Mouse (Mus musculus): ENCODE data around the gene Gm45753. TPM values are rescaled to one million over a fixed set of nuclear protein-coding genes. Genes with fewer than 3 reads are reported as not detected.
"Not testable (repeated sequence)": the region's sequence is repeated elsewhere in the genome, so short reads cannot be mapped to it uniquely, and the experiment has no call there.

The Gm45753 gene
- total RNA-seq (2021), result not detected
- long read RNA-seq, experiment 1, result 0 reads
- long read RNA-seq, experiment 2, result 0 reads

DNA sequence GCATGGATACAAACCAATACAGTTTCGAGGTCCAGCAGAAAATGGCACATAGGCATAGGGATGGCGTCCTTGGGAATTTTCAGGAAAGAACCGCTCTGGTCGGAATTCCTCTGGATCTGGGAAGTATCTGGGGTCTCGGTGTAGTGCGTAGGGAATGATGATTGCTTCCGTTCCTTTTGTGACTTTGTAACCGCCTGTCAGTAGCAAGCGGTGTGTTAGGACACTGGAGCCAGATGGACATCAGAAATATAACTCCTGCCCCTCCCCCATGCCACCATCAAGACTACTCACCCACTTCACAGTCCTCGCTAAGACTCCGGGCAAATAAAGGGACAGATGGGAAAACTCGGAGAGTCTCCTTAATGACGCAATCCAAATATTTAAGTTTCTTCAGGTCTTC lies at the start of gene Gm45753:
Gene Gm45753 (minus strand): TSS at position 101 of the 400 bp plus-strand sequence.
- intact Hi-C loops (cut with DNase I), result no loop called here
- DNase-seq, result no peak

DNA sequence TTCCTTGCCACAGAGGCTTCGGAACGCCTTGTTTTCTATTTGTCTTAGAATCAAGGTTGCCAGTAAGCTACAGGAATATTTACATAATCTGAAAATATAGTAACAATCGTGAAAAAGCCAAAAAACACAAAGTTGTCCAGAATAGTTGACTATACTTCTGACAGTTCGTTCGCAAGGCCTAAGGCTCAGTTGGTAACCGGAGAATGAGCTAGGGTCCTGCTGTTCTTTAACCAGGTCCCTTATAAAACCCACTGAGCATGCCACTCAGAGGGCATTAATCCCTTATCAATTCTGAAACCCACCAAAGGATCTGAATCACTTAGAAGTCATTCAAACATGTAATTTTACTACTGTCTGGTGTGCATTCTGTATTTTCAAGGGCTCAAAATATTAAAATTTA lies 47.5 kb upstream of the Gm45753 start:
- intact Hi-C loops (cut with DNase I), result no loop called here
- DNase-seq, result no peak

DNA sequence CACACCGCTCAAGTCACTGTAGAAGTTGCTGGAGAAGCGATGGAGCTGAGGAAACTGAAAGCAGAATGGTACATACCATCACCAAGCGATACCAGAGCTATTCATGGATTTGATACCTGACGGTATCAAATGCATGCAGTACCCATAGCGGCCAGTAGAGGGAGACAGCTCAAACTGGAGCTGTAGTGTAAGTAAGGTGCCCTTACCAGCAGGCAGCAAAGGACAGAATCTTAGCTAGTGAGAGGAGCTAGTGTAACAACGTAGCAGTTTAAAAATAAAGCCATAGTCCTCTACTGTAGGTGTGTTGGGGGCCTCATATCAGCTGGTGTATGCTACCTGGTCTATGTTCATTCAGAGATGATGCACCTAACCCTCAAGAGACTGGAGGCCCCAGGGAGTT lies 36.8 kb upstream of the Gm45753 start:
- intact Hi-C loops (cut with DNase I), result no loop called here
- DNase-seq, result peak; percentile 55 to 70

DNA sequence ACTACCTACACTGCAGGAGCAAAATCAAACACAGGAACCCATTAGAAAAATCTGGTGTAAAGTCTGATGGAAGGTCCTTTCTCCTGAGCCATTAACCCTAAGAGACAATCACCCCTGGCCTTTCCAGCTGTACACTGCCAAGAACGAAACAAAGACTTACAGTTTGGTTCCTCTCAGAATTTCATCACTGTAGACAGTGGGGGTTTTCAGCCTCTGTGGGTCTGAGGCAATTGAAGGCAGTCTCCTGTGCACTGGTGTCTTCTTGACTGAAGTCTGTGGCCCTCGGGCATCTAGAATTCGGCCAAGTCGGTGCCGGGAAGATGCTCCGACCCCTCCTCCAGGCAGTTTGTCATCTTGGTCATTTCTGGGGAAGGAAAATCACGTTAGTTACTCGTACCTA lies 36.0 kb upstream of the Gm45753 start:
- intact Hi-C loops (cut with DNase I), result no loop called here
- DNase-seq, result no peak

DNA sequence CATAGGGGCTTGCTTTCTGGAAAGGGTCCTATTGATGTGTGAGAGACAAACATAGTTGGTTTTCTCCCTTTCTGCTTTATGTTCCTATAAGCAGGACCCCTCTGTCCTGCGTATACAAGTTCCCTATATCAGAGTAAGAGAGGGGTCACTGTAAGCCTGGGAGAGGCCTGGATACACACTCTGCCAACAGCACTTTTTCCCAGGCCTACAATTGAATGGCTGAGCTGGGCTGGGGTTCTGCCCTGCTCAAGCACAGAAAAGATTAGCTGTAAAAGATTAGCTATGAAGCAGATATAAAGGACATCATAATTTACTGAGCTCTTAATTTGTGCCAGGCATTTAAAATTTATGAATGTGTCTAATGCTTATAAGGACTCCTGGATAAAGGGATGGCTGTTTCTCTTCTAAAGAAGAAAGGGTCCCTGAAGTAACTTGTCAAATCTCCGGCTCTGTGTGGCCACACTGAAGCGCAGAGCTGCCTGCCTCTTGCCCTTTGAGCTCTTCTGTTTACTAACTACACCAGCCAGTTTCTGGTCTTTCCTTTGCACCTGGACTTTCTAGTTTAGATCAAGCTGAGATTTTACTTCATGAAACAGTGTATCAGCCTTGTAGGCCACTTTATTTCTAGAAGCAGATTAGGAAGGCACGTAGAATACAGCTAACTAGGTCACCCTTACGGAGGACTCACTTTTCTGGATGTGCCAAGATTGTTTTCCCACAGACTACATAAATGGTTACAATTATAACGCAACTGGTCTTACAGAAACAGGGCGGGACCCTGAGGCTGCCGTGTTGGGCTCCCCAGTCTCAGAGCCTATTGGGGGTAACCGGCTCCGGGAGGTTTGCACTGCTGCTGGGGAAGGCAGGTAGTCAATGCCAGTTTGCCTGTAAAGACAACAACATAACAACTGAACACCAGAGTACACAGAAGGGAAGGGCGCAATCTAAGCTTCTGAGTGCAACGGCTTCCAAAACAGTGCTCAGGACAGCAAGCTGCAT lies 33.7 kb upstream of the Gm45753 start:
- intact Hi-C loops (cut with DNase I), result no loop called here
- DNase-seq, result no peak

GRCm38 (mm10) chr8:45333493-45333892 lies 25.2 kb upstream of the Gm45753 start:
- intact Hi-C loops (cut with DNase I), result no loop called here
- peak; percentile 18 to 31 for DNase-seq

GRCm38 (mm10) chr8:45332685-45333409 lies 24.6 kb upstream of the Gm45753 start, which contains the start of gene Cyp4v3:
Gene Cyp4v3, minus strand, starts transcription at chr8:45333216.
- intact Hi-C loops (cut with DNase I), result no loop called here
- peak; percentile 66 to 73 for DNase-seq

DNA sequence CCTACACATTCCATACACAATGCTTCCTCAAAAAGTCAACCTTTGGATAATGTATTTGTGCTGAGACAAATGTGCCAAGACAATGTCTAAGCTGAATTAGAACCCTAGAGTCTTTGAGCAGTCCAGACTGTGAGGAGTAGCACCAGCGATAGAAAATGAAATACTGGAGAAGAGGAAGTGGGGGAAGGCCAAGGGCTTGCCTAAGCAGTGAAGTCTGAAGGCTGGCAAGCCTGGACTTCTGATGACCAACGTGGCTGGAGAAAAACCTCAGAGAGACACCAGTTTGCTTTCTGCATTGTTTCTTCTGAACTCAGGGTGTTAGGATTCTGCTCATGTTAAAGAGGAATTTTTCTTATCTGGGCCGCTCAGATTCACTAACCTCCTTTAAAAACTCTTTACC lies 22.6 kb upstream of the Gm45753 start:
- no peak for DNase-seq
- intact Hi-C loops (cut with DNase I), result no loop called here

DNA sequence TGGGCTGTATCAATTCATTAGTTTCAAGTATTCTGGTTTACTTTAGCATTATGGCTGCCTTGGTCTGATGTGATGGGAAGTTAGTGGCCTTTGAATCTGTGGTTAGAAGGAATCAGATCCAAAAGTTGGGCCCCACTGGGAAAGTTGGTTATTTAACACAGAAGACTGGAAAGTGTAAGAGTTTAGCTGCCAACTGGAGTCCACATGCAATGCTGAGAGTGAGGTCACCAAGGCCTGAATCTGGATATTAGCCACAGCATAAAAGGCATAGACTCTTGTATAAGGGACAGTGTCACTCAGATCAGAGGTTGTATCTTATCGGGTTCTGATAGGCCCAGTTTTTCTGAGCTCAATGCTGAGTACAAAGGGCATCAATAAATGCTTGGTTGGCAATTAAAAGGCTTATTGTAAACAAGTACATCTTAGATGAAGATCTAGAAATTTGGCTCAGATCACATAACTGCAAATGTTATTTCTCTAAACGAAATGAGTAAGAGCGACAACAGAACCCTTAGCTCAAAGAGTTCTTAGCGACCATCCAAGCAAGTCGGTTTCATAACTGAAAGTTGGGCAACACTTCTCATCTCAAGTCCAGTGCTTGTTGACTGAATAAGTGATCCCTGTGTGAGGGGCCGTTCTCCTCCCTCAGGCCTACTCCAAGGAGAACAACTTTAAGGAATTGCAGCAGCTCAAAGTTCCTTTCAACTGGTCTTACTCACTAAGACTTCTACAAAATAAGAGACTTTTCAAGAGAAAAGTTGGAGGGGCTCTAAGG lies 21.1 kb upstream of the Gm45753 start:
- intact Hi-C loops (cut with DNase I), result no loop called here
- no peak for DNase-seq

GRCm38 (mm10) chr8:45327076-45327475 lies 18.8 kb upstream of the Gm45753 start:
- intact Hi-C loops (cut with DNase I); DNase-seq: not testable (repeated sequence)

- DNase-seq, result no peak
- intact Hi-C loops (cut with DNase I), result no loop called here
Measured at GRCm38 (mm10) chr8:45324151-45324550, 15.9 kb upstream of the Gm45753 start.

- DNase-seq, result no peak
- intact Hi-C loops (cut with DNase I), result no loop called here
Measured at GRCm38 (mm10) chr8:45321365-45321764, 13.1 kb upstream of the Gm45753 start.

GRCm38 (mm10) chr8:45320930-45321329 lies 12.7 kb upstream of the Gm45753 start:
- intact Hi-C loops (cut with DNase I), result no loop called here

GRCm38 (mm10) chr8:45310967-45311366 lies 2.7 kb upstream of the Gm45753 start:
- intact Hi-C loops (cut with DNase I), result no loop called here
- no peak for DNase-seq

More at GRCm38 (mm10) chr8:45320930-45321329, 12.7 kb upstream of the Gm45753 start:
- DNase-seq, result no peak

DNA sequence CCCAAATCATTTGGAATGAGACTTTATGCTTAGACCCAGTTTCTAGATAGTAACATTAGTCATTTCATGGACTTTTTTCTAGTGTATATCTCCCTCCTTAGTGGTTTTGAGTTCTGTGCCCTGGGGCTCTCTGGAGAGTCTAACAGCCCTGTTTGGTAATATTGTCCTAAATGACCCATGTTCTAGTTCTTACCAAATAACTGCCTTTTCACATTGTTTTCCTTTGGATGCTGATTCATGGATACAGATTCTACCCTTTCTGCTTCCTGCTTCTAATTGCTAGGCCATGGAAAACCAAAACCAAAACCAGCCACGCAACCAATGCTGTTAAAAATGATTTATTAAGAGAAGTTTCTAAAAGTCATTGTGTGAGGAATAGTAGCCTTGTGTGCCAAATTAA lies 2.8 kb downstream of the Gm45753 start:
- intact Hi-C loops (cut with DNase I), result no loop called here
- no peak for DNase-seq

- intact Hi-C loops (cut with DNase I), result no loop called here
- no peak for DNase-seq
Measured at GRCm38 (mm10) chr8:45304354-45304753, 3.9 kb downstream of the Gm45753 start.

DNA sequence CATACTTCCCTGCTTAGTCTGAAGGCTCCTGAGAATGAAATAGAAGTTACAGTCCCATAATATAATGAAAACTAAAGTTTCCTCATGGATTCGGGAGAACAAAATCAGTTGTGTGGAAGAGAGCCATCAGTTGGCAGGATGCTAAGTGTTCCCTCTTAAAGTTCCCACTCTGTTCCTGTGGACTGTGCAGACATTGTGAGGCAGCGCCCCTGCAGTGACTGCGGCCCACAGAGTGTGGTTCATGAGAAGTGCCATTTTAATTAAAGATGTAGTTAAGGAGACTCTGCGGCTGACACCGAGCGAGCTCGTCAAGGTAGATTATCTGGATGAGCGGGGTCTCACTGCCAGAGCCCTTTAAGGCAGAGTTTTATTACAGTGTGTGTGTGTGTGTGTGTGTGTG lies 5.9 kb downstream of the Gm45753 start:
- DNase-seq, result no peak
- intact Hi-C loops (cut with DNase I), result no loop called here

DNA sequence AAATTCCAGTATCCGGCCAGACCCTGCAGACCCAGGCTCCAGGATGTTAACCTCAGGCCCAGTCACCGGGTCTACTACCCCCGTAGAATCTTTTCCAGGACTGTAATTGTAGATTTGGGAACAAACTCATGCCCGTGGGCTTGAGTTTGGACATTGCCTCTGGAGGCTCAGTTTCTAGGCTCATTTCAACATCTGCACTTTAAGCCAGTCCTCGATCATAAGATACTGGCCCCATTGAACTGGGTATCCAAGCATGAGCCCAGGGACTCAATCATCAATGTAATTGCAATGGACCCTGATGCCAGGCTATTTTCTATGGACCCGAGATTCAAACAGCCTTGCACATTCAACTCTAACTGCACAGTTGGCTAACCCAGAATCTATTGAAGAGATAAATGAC lies 13.0 kb downstream of the Gm45753 start:
- intact Hi-C loops (cut with DNase I), result no loop called here
- no peak for DNase-seq

DNA sequence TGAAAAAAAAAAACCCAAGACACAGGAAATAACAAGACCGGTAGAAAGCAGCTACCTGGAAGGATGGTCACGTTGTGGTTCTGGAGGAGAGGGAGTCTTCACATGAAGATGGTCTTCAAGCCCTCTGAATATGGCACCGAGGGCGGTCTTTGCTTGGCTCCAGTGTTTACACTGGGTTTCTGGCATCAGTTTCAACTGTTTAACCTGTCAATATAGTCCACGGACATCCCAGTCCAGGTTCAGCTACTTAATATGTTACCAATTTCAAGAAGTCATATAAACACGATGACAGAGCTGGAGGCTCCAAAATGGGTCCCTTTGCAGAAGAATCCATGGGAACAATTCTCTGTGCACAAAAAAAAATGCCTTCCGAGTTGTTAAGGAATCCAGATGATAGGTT lies 13.6 kb downstream of the Gm45753 start, which contains the start of gene Klkb1:
Gene Klkb1 (minus strand): TSS at position 173 of the 400 bp plus-strand sequence.
- no peak for DNase-seq
- intact Hi-C loops (cut with DNase I), result no loop called here

DNA sequence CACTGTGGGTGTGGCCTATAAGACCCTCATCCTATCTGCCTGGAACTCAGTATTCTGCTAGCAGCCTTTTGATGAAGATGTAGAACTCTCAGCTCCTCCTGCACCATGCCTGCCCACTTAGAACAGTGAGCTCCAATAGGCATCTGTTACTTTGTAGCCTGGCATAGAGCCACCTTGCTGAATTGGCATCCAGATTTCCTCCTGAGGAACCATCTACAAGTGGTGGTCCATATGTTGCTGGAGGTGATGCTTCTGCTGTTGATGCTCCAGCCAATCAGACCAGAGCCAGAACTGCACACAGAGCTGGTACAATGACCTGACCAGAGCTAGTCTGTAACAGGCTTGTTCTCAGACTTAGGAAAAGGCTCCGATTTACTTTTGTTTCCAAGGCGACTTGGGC lies 16.5 kb downstream of the Gm45753 start:
- intact Hi-C loops (cut with DNase I), result no loop called here
- DNase-seq, result no peak

All from heart, postnatal 14 days (tissue).